Mouse (Mus musculus): ENCODE results near the gene Vav2. TPM values are rescaled to one million over a fixed set of nuclear protein-coding genes. Genes with fewer than 3 reads are reported as not detected.

Gene Vav2
- polyA plus RNA-seq, 1 experiment from 2014 or later = 36.7 TPM

- peak; percentile 9 for ATAC-seq
- CTCF ChIA-PET = interaction anchor here (1.2 to 1.7 kb wide), 2 partner anchors 15 to 19 kb away, joined by 3 to 6 read pairs; no protein-coding TSS in a partner anchor
- H3K27me3 ChIP-seq = no peaks in the 10 kb centered on the region
- POLR2A ChIA-PET = no interaction called here
- DNase-seq (ENCODE audit: low read depth, low spot score) = no peak
- TF ChIP-seq CTCF (IDR thresholded peaks at IDR 0.05) = no peak
- in situ Hi-C loops (cut with MboI; ENCODE audit: low pct_unique_long_range_greater_than_20kb) = loop anchor here (5.0 to 25.0 kb wide), 2 partner anchors 74 to 406 kb away; partner anchors contain the start of genes Slc2a6 and Wdr5
Observed at GRCm38 (mm10) chr2:27442708-27443449, 16.0 kb upstream of the Vav2 start.

GRCm38 (mm10) chr2:27441767-27442707 lies 15.2 kb upstream of the Vav2 start, which contains the start of gene Brd3os:
Gene Brd3os, plus strand, starts transcription at chr2:27442324.
- ChIA-PET CTCF (interaction anchor here (1.2 to 1.7 kb wide), 2 partner anchors 14 to 19 kb away, joined by 3 to 6 read pairs; no protein-coding TSS in a partner anchor), POLR2A (no interaction called here)
- in situ Hi-C loops (cut with MboI; ENCODE audit: low pct_unique_long_range_greater_than_20kb) = loop anchor here (5.0 to 25.0 kb wide), 2 partner anchors 75 to 405 kb away; partner anchors contain the start of genes Slc2a6 and Wdr5
- TF ChIP-seq CTCF (IDR thresholded peaks at IDR 0.05) = no peak
- DNase-seq (ENCODE audit: low read depth, low spot score) (peak; percentile 96), ATAC-seq (peak; percentile 80)
- no peaks in the 10 kb centered on the region for H3K27me3 ChIP-seq

DNA sequence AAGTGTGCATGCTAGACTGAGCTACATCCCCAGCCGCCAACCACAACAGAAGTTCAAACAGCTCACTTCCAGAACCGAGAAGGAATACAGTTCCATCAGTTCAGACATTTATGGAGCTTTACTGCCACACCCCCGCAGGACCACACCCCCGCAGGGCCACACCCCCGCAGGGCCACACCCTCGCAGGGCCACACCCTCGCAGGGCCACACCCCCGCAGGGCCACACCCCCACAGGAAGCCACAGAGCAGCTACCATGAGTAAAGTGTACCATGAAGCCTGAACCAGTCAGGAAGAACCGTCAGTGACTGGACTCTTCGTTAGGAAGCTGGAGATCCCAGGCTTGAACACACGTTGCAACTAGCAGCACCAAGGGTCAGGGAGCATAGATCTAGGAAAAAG lies 11.4 kb upstream of the Vav2 start:
- no peaks in the 10 kb centered on the region for H3K27me3 ChIP-seq
- in situ Hi-C loops (cut with MboI; ENCODE audit: low pct_unique_long_range_greater_than_20kb) = loop anchor here (25.0 kb wide), 1 partner anchor 401 kb away; the partner anchor contains the start of gene Slc2a6
- ChIA-PET CTCF (interaction anchor here (0.9 to 2.1 kb wide), 3 partner anchors 10 to 169 kb away, joined by 3 to 15 read pairs (median 4); no protein-coding TSS in a partner anchor), POLR2A (interaction anchor here (0.6 kb wide), 1 partner anchor 185 kb away, joined by 3 read pairs; no protein-coding TSS in a partner anchor)
- DNase-seq (ENCODE audit: low read depth, low spot score) (no peak), ATAC-seq (no peak)
- TF ChIP-seq CTCF (IDR thresholded peaks at IDR 0.05) = no peak

DNA sequence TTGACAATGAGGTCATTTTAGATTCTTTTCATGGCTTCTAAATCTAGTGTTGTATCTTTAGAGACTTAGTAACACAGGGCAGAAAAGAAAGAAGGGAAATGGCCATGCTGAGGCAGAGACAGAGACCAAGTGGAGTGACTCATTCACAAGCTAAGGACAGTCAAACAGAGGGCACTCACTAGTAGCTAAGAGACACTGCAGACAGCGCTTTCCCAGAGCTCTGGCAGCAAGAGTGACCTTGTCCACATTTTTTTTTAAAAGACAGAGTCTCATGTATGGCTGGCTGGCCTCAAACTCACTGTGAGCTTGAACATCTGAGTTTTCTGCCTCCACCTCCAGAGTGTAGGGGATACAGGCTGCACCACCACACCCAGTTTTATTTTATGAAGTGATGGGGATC lies 11.0 kb upstream of the Vav2 start:
- POLR2A ChIA-PET = interaction anchor here (0.6 kb wide), 1 partner anchor 185 kb away, joined by 3 read pairs; no protein-coding TSS in a partner anchor
- no peak for TF ChIP-seq CTCF (IDR thresholded peaks at IDR 0.05)
- DNase-seq (ENCODE audit: low read depth, low spot score) (no peak), ATAC-seq (no peak)
- no peaks in the 10 kb centered on the region for H3K27me3 ChIP-seq
- in situ Hi-C loops (cut with MboI; ENCODE audit: low pct_unique_long_range_greater_than_20kb) = loop anchor here (25.0 kb wide), 1 partner anchor 401 kb away; the partner anchor contains the start of gene Slc2a6
- CTCF ChIA-PET = interaction anchor here (0.9 to 2.1 kb wide), 3 partner anchors 10 to 169 kb away, joined by 3 to 15 read pairs (median 4); no protein-coding TSS in a partner anchor

GRCm38 (mm10) chr2:27432599-27432998 lies 5.8 kb upstream of the Vav2 start:
- DNase-seq (ENCODE audit: low read depth, low spot score) (no peak), ATAC-seq (no peak)
- no peak for TF ChIP-seq CTCF (IDR thresholded peaks at IDR 0.05)
- CTCF ChIA-PET = no interaction called here
- no peaks in the 10 kb centered on the region for H3K27me3 ChIP-seq
- in situ Hi-C loops (cut with MboI; ENCODE audit: low pct_unique_long_range_greater_than_20kb) = loop anchor here (25.0 kb wide), 1 partner anchor 395 kb away; the partner anchor contains the start of gene Slc2a6
- POLR2A ChIA-PET = no interaction called here

DNA sequence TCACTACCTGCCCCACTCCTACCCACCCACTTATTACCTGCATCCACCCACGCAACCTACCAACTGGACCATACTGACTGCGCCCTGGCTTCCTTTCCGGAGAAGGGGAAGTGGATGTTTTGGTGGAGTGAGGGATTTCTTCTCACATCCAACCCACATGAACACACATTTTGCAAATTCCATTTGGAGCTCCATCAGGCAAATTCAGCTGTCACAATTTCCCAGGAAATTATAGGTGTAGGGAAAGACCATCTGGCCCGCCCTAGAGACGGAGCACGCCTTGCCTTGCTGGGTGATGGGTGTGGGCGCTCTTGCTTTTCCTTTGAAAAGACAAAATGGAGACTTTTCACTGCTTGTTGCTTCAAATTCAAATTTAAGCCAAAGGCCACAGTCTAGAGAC lies 3.8 kb upstream of the Vav2 start:
- no peak for TF ChIP-seq CTCF (IDR thresholded peaks at IDR 0.05)
- no peaks in the 10 kb centered on the region for H3K27me3 ChIP-seq
- POLR2A ChIA-PET = no interaction called here
- in situ Hi-C loops (cut with MboI; ENCODE audit: low pct_unique_long_range_greater_than_20kb) = loop anchor here (25.0 kb wide), 1 partner anchor 393 kb away; the partner anchor contains the start of gene Slc2a6
- DNase-seq (ENCODE audit: low read depth, low spot score) (no peak), ATAC-seq (no peak)
- CTCF ChIA-PET = no interaction called here

- POLR2A ChIA-PET = interaction anchor here (0.6 to 1.8 kb wide), 4 partner anchors 136 to 147 kb away, joined by 3 to 6 read pairs (median 4); no protein-coding TSS in a partner anchor
- in situ Hi-C loops (cut with MboI; ENCODE audit: low pct_unique_long_range_greater_than_20kb) = loop anchor here (5.0 to 25.0 kb wide), 2 partner anchors 141 to 391 kb away; partner anchors contain the start of gene Slc2a6
- ATAC-seq = no peak
Observed at GRCm38 (mm10) chr2:27428071-27428470, 1.2 kb upstream of the Vav2 start.

GRCm38 (mm10) chr2:27426406-27426854 lies 403 bp downstream of the Vav2 start:
- DNase-seq (ENCODE audit: low read depth, low spot score) = no peak
- ChIA-PET CTCF (interaction anchor here (0.9 to 3.3 kb wide), 4 partner anchors 12 to 145 kb away, joined by 3 to 42 read pairs (median 14); no protein-coding TSS in a partner anchor), POLR2A (interaction anchor here (1.3 kb wide), 1 partner anchor 35 kb away, joined by 6 read pairs; no protein-coding TSS in a partner anchor)
- H3K27me3 ChIP-seq = no peaks in the 10 kb centered on the region
- ATAC-seq = peak; percentile 44
- TF ChIP-seq CTCF (IDR thresholded peaks at IDR 0.05) = no peak
- in situ Hi-C loops (cut with MboI; ENCODE audit: low pct_unique_long_range_greater_than_20kb) = loop anchor here (5.0 to 25.0 kb wide), 2 partner anchors 139 to 389 kb away; partner anchors contain the start of gene Slc2a6

More at GRCm38 (mm10) chr2:27428071-27428470, 1.2 kb upstream of the Vav2 start:
- TF ChIP-seq CTCF (IDR thresholded peaks at IDR 0.05) = no peak
- no peak for DNase-seq (ENCODE audit: low read depth, low spot score)
- no peaks in the 10 kb centered on the region for H3K27me3 ChIP-seq
- CTCF ChIA-PET = interaction anchor here (0.7 to 3.3 kb wide), 23 partner anchors 10 to 191 kb away, joined by 3 to 42 read pairs (median 4); partner anchors contain the start of genes Brd3 and Brd3os

DNA sequence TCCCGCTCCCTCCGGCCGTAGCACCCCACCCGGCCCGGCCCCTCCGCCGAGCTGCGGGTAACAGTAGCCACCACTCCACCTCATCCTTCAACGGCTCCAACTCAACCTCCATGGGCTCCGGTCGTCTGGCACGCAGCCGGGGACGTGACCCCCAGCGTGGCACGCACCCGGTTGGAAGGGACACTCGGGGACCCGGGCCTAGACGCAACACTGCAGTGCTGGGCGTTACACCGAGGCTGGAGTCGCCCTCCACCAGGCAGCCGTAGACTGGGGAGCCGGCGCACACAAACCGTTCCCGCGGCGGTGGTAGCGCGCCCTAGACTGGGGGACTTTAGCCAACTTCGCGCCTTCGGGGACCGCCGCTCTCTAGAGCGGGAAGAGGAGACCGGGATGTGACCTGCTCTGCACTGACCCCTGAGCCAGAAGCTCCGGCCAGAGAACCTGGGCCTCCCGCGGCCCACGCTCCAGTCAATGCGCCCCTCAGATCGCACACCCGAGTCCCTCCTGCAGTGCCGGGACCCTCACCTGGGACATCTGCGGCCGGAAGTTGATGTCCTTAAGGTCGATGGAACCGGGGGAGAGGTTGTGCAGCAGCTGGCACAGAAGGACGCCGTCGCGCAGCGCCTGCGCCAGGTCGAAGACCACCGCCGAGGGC lies 955 bp downstream of the Vav2 start:
- ChIA-PET CTCF (interaction anchor here (1.4 kb wide), 1 partner anchor 65 kb away, joined by 3 read pairs; no protein-coding TSS in a partner anchor), POLR2A (interaction anchor here (1.2 to 1.3 kb wide), 2 partner anchors 35 to 115 kb away, joined by 6 read pairs; no protein-coding TSS in a partner anchor)
- TF ChIP-seq CTCF (IDR thresholded peaks at IDR 0.05) = no peak
- in situ Hi-C loops (cut with MboI; ENCODE audit: low pct_unique_long_range_greater_than_20kb) = loop anchor here (5.0 to 25.0 kb wide), 2 partner anchors 139 to 389 kb away; partner anchors contain the start of gene Slc2a6
- no peaks in the 10 kb centered on the region for H3K27me3 ChIP-seq
- DNase-seq (ENCODE audit: low read depth, low spot score) = no peak
- no peak for ATAC-seq
